Mouse (Mus musculus): ENCODE measurements around the gene Zfp871. TPM values are rescaled to one million over a fixed set of nuclear protein-coding genes. Genes with fewer than 3 reads are reported as not detected.

Gene Zfp871
- polyA plus RNA-seq, 2 experiments = 7.4 to 10.6 TPM

DNA sequence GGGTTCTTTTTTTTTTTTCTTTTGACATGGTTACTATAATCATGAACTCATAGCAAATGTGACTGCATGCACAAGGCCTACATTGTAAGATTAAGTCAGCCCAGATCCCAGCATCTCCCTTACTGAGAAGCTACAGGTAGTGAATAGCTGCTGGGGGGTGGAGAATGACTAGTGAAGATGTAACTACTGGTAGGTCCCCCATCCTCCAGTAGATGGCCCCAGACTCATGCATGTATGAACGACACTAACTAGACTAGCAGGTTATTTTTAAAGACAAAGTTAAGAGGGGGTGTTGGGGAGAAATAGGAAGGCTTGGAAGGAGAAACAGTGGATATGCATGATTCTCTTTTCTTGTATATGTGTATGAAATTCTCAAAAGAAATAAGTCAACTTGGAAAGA, 16.9 kb downstream of the Zfp871 start:
- TF ChIP-seq EP300 (IDR thresholded peaks at IDR 0.05; ENCODE audit: low read depth) (no peak), CTCF (IDR thresholded peaks at IDR 0.05; ENCODE audit: low read depth) (0 out of 2 replicates have a peak, but pooled peaks have one; percentile 19)
- H3K9ac ChIP-seq (replicated peaks) = no peak overlapping the region
- 54% methylated on average over 1 of the region's 1 CpGs for WGBS (ENCODE audit: insufficient replicate concordance)

DNA sequence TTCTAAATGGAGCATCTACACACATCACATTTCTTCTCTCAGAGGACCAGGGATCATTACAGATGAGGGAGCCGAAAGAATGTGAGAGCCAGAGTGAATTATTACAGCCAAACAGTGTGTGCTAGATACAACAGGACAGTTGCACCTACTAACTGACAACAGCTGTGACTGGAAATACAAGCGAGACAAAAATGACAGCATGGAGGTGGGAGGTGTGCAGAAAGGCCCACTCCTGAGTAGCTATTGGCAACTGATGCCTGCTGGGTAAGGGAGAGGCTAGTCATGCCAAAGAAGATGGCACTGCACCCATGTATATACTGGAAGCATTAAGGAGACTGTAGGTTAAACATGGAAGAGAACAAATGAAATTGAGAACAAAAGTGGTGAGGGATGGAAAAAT, 21.7 kb downstream of the Zfp871 start:
- Histone ChIP-seq H3K36me3 (replicated peaks; ENCODE audit: control insufficient read depth, insufficient read depth, low read depth) (peaks cover 44% of the 10 kb centered on the region), H3K4me1 (replicated peaks; ENCODE audit: control insufficient read depth in 2 of 2, insufficient read depth in 2 of 2, low read length in 1 of 2) (no peaks in the 10 kb centered on the region), H3K9ac (replicated peaks) (no peak overlapping the region), H3K4me2 (ENCODE audit: low read depth) (no peak overlapping the region), H3K9me3 (ENCODE audit: control insufficient read depth, low read length) (no peaks in the 10 kb centered on the region), H3K27ac (no peak overlapping the region), H3K27me3 (ENCODE audit: control insufficient read depth, insufficient read depth, low read length) (no peaks in the 10 kb centered on the region), H3K4me3 (ENCODE audit: insufficient read depth in 1 of 2, low read depth in 2 of 2, low read length in 2 of 2) (no peak overlapping the region)
- no peak for TF ChIP-seq CTCF (IDR thresholded peaks at IDR 0.05; ENCODE audit: low read depth)
- TF ChIP-seq EP300 (IDR thresholded peaks at IDR 0.05; ENCODE audit: low read depth) = no peak
- DNase-seq (ENCODE audit: low read depth in 3 of 3, low spot score in 3 of 3) (no peak), ATAC-seq (ENCODE audit: insufficient read depth) (no peak)
- WGBS (ENCODE audit: insufficient replicate concordance) = 93% methylated on average over 2 of the region's 2 CpGs

More for the DNA sequence above, 16.9 kb downstream of the Zfp871 start:
- peaks cover 64% of the 10 kb centered on the region for H3K36me3 ChIP-seq (replicated peaks; ENCODE audit: control insufficient read depth, insufficient read depth, low read depth)
- H3K9me3 ChIP-seq (ENCODE audit: control insufficient read depth, low read length) = no peaks in the 10 kb centered on the region
- no peak for DNase-seq (ENCODE audit: low read depth in 3 of 3, low spot score in 3 of 3)
- ATAC-seq (ENCODE audit: insufficient read depth) = no peak
- H3K4me1 ChIP-seq (replicated peaks; ENCODE audit: control insufficient read depth in 2 of 2, insufficient read depth in 2 of 2, low read length in 1 of 2) = no peaks in the 10 kb centered on the region
- no peak overlapping the region for H3K4me3 ChIP-seq (ENCODE audit: insufficient read depth in 1 of 2, low read depth in 2 of 2, low read length in 2 of 2)
- H3K4me2 ChIP-seq (ENCODE audit: low read depth) = no peak overlapping the region
- no peak overlapping the region for H3K27ac ChIP-seq
- no peaks in the 10 kb centered on the region for H3K27me3 ChIP-seq (ENCODE audit: control insufficient read depth, insufficient read depth, low read length)

DNA sequence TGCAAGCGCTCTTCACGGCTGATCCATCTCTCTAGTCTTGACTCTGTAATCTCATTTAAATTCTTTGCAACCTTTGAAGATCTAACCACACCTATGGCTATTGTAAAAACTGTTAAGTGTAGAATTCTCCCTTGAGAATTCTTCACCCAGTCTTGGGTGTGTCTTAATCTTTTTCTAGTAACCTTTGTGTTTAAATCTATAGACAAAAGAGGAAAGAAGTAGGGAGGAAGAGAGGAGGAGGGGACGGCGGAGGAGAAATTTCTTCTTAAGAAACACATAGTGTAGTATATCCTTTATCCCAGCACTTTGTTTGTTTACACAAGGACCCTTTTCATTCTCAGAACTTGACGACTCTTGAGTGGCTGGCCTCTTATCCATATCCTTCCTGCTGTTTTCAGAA, 30.8 kb downstream of the Zfp871 start:
- Histone ChIP-seq H3K36me3 (replicated peaks; ENCODE audit: control insufficient read depth, insufficient read depth, low read depth) (no peaks in the 10 kb centered on the region), H3K4me3 (ENCODE audit: insufficient read depth in 1 of 2, low read depth in 2 of 2, low read length in 2 of 2) (no peak overlapping the region), H3K9ac (replicated peaks) (no peak overlapping the region), H3K4me1 (replicated peaks; ENCODE audit: control insufficient read depth in 2 of 2, insufficient read depth in 2 of 2, low read length in 1 of 2) (peaks cover 0 to 5% of the 10 kb centered on the region in 2 experiments; a peak in 1 of 4 replicates), H3K9me3 (ENCODE audit: control insufficient read depth, low read length) (no peaks in the 10 kb centered on the region), H3K27me3 (ENCODE audit: control insufficient read depth, insufficient read depth, low read length) (no peaks in the 10 kb centered on the region), H3K4me2 (ENCODE audit: low read depth) (no peak overlapping the region), H3K27ac (no peak overlapping the region)
- TF ChIP-seq CTCF (IDR thresholded peaks at IDR 0.05; ENCODE audit: low read depth) (no peak), EP300 (IDR thresholded peaks at IDR 0.05; ENCODE audit: low read depth) (no peak)
- no peak for ATAC-seq (ENCODE audit: insufficient read depth)
- WGBS (ENCODE audit: insufficient replicate concordance) = 54% methylated on average over 5 of the region's 5 CpGs
- DNase-seq (ENCODE audit: low read depth in 3 of 3, low spot score in 3 of 3) = no peak

GRCm38 (mm10) chr17:32753634-32754033, 34.5 kb downstream of the Zfp871 start:
- Histone ChIP-seq H3K27me3 (ENCODE audit: control insufficient read depth, insufficient read depth, low read length) (no peaks in the 10 kb centered on the region), H3K9me3 (ENCODE audit: control insufficient read depth, low read length) (no peaks in the 10 kb centered on the region), H3K9ac (replicated peaks) (no peak overlapping the region), H3K4me1 (replicated peaks; ENCODE audit: control insufficient read depth in 2 of 2, insufficient read depth in 2 of 2, low read length in 1 of 2) (peaks cover 0 to 5% of the 10 kb centered on the region in 2 experiments; a peak in 1 of 4 replicates), H3K36me3 (replicated peaks; ENCODE audit: control insufficient read depth, insufficient read depth, low read depth) (no peaks in the 10 kb centered on the region), H3K4me3 (ENCODE audit: insufficient read depth in 1 of 2, low read depth in 2 of 2, low read length in 2 of 2) (no peak overlapping the region), H3K27ac (no peak overlapping the region), H3K4me2 (ENCODE audit: low read depth) (no peak overlapping the region)
- 23% methylated on average over 12 of the region's 12 CpGs for WGBS (ENCODE audit: insufficient replicate concordance)
- TF ChIP-seq EP300 (IDR thresholded peaks at IDR 0.05; ENCODE audit: low read depth) (no peak), CTCF (IDR thresholded peaks at IDR 0.05; ENCODE audit: low read depth) (peak; percentile 32)
- no peak for DNase-seq (ENCODE audit: low read depth in 3 of 3, low spot score in 3 of 3)
- no peak for ATAC-seq (ENCODE audit: insufficient read depth)

- H3K4me1 ChIP-seq (replicated peaks; ENCODE audit: control insufficient read depth in 2 of 2, insufficient read depth in 2 of 2, low read length in 1 of 2) = peaks cover 0 to 5% of the 10 kb centered on the region in 2 experiments; a peak in 1 of 4 replicates
- H3K4me3 ChIP-seq (ENCODE audit: insufficient read depth in 1 of 2, low read depth in 2 of 2, low read length in 2 of 2) = no peak overlapping the region
- DNase-seq (ENCODE audit: low read depth in 3 of 3, low spot score in 3 of 3) (no peak), ATAC-seq (ENCODE audit: insufficient read depth) (peak; percentile 33; the same call in 1 of the 2 replicates)
- H3K36me3 ChIP-seq (replicated peaks; ENCODE audit: control insufficient read depth, insufficient read depth, low read depth) = no peaks in the 10 kb centered on the region
- no peak overlapping the region for H3K27ac ChIP-seq
- no peaks in the 10 kb centered on the region for H3K27me3 ChIP-seq (ENCODE audit: control insufficient read depth, insufficient read depth, low read length)
- no peaks in the 10 kb centered on the region for H3K9me3 ChIP-seq (ENCODE audit: control insufficient read depth, low read length)
- no peak overlapping the region for H3K9ac ChIP-seq (replicated peaks)
- 0 out of 2 replicates have a peak, but pooled peaks have one; percentile 27 for TF ChIP-seq EP300 (IDR thresholded peaks at IDR 0.05; ENCODE audit: low read depth)
- no peak for TF ChIP-seq CTCF (IDR thresholded peaks at IDR 0.05; ENCODE audit: low read depth)
- H3K4me2 ChIP-seq (ENCODE audit: low read depth) = no peak overlapping the region
- 31% methylated on average over 6 of the region's 6 CpGs for WGBS (ENCODE audit: insufficient replicate concordance)
These were observed 35.2 kb downstream of the Zfp871 start for GRCm38 (mm10) chr17:32752813-32753360.

Data from liver, embryonic 14.5 days (tissue).